Mouse (Mus musculus) megakaryocyte-erythroid progenitor cell, adult 5-6 weeks (primary cell): Measurements from ENCODE around the gene Dnajc11. TPM values are rescaled to one million over a fixed set of nuclear protein-coding genes. Genes with fewer than 3 reads are reported as not detected.

ENCODE experiments used
- ATAC-seq: replicated peaks from 2 replicates; pipeline ENCODE4 v1.8.0; 2016; ENCODE audit warnings: mild to moderate bottlenecking, inconsistent platforms; ENCODE audit not compliant: severe bottlenecking, poor library complexity, low FRiP score, low TSS enrichment
- total RNA-seq, 2 experiments: library from RNA; stranded (forward) in 1 of 2; stranded (reverse) in 1 of 2; fragments of 200-1000, 215-1000 nt in 1 of 2; fragments of >200 nt in 1 of 2; fragmentation: Nextera tagmentation in 1 of 2; gene quantifications; 2 replicates each; pipeline ENCODE4 v1.2.3; 2014 to 2017

Dnajc11 gene
- total RNA-seq, 2 experiments from 2014 or later: 85.8 to 108 TPM

DNA sequence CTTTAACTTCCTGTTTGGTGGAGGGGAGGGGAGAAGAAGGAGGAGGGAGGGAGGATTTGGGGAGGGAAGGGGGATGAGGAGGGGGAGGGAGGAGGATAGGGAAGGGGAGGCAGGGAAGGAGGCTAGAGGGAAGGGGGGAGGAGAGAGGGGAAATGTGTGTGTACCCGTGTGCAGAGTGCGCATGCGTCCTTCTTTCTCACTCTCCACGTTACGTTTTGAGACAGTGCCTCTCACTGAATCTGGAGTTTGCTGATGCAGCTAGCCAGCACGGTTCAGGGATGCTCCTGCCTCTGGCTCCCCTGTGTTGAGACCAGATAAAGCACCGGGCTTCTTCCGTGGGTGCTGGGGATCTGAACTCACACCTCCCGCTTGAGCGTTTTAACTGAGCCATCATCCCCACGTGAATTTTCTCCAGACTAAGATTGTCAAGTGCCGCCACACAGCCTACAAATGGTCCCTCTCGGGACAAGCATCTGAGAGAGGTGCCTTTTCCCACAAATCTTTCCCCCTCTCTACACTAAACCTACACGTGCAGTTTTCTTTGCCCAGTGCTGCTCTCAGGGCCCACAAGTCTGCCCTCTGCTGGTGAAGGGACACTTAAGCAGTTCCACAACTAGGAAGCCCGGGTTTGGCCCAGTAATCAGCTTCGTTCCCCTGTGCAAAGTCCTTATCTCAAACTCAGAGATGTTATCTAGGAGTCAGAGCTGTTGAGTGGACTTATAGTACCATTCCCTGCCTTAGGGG, 13.4 kb upstream of the Dnajc11 start:
- ATAC-seq: peak; percentile 75

DNA sequence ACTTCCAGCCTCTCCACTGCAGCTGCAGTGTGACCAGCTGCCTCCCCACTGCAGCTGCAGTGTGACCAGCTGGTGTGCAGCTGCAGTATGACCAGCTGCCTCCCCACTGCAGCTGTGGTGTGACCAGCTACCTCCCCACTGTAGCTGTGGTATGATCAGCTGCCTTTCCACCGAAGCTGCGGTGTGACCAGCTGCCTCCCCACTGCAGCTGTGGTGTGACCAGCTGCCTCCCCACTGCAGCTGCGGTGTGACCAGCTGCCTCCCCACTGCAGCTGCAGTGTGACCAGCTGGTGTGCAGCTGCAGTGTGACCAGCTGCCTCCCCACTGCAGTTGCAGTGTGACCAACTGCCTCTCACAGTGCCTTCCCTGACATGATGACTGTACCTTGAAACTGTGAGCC, 11.4 kb upstream of the Dnajc11 start:
- ATAC-seq: no peak

DNA sequence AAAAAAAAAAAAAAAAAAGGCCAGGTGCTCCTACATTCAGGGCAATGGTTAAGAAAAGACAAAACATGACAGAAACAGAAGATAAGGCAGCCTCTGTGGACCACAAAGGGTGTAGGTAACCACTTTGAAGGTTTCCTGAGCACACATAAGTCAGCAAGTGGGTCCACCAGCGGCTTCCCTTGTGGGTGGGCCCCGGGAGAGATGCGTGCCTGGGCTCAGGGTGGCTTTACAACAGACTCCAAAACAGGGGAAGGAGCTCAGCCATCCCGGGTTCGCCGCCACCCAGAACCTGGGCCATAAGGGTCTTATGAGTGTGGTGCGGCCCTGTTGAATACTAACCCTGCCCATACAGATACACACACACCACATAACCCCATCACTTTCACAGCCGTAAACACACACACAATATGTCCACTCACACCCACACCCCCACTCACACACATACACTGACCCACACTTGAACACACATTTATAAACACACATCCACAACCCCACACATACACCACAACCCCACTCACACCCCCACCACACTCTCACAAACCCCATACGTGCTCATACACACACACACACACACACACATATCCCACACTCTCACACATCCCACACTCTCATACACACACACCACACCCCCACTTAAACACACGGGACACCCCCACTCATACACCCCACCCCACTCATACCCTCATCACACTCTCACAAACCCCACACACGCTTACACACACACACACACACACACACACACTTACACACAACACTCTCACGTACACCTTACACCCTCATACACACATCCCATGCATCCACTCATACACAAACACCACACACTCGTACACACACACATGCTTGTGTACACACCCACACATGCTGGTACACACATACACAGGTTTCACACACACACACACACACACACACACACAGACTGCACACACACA, 651 bp upstream of the Dnajc11 start:
- no peak for ATAC-seq

DNA sequence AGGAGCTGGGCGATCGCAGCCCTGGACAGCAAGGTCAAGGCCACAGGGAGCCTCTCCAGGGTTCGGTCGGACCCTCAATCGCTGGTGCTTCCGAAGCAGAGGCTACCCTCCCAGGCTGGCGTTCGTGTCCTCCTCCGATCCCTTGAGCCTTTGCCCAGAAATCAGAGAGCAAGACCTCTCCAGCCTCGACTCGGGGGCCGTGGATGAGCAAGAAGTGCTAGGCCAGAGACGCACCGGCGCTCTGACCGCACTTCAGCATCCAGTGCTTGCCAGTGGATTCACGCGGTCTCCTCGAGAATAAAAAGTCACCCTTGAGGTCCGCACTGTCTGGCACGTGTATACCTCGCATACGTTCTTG, 703 bp downstream of the Dnajc11 start:
- ATAC-seq: peak; percentile 13; the same call in 1 of the 2 replicates

DNA sequence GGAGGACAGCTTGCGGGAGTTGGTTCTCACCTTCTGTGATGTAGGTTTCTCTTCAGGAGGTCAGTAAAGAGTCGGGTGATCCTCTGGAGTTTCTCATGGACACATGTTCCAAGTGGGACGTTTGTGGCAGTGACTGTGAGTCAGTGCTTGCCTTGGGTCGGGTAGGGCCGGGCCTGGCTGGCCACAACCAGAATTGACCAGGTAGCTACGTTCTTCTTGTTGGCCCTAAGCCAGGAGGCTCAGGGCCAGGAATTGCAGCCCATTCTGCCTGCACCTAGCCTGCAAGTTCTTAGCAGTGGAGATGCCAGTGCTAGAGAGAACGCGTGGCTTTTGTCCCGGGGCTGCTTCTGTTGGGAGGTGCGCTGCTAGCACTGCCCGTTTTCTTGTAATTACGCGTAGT, 4.0 kb downstream of the Dnajc11 start:
- no peak for ATAC-seq

DNA sequence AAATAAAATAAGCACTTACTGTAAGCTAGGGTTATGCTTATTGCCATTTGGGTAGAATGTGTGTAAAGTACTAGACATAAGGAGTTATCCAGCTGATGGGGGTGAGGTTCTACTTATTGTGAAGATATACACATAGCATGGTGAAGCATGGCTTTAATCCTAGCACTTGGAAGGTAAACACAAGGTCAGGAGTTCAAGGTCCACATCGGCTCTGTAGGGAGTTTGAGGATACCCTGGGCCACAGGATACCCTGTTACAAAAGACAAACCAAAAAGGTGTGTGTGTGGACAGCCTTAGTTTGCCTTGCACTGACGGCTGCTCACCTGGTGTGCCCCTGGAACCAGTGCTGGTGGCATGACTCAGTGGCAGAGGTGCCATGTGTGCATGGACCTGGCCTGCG, 4.6 kb downstream of the Dnajc11 start:
- no peak for ATAC-seq

DNA sequence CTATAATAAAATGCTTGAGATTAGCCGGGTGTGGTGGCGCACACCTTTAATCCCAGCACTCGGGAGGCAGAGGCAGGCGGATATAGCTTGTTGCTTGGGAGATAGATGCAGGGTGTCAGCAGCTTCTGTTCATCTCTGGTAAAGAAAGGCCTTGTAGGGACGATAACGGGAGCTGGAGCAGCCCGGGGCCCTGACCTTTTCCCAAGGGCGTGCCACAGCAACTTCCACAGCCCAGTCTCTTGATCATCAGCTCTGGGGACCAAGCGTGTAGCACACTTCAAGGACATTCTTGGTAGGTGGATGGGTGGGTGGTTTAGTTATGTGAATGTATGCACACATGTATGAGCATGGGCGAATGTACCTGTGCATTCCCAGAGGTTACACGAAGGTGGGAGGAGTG, 12.7 kb downstream of the Dnajc11 start:
- no peak for ATAC-seq

DNA sequence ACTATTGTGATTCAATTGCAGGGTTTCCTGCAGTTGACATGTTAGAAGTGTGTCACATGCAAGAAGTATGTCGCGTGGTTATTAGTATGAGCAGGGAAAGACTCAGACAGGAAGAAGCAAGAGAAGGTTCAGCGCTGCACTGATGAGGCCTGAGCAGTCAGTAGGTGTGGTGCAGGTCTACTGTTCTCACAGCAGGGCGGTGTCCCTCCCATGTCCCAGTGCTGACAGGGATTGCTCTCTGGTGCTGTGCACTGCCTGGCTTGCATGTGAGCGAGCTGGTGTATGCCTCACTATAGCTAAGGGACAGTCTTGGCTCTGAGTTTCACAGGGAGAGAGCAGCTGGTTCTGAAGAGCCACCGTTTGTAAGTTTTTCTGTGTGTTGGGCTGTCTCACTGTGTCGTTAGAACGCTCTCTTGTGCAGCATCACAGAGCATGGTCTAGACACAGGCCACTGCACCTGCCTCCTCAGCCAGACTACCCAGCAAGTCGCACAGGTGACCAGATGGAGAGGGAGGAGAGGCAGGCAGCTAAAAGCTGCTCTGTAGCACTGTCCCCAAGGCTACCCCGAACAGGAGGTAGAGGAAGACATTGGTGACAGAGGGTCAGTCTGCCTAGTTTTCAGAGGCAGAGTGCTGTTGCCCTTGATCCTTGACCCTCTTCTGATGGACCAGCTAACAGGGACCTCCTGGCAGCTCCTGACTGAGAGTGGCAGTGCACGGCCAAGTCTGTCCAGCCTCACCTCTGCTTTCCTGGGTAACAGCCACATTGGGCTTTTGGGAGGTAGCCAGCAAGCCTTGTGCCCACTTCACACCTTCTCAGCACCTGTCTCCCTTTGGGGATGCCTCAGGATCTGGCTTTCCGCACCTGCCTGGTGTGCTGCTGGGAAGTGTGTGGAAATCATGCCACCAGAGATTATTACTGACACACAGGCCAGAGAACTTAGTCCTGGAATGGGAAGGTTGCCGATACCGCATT, 15.3 kb downstream of the Dnajc11 start:
- ATAC-seq: no peak

DNA sequence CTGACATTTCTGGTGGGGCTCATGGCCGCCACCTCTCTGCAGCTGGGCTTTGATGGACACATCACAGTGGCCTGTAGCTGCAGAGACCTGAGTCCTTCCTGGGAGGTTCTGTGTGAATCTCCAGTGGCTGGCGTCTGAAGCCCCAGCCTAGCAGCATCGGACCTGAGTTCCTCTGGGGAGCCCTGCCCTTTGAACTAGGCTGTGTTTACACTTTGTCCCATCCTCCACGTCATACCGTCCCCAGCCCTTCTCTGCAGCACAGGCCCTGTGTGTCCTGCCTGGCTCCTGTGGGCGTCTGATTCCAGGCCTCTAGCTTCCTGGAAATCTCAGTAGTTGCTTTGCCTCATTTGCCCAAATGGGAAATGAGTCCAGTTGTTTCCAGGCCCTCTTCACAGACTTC, 19.7 kb downstream of the Dnajc11 start:
- ATAC-seq: no peak

DNA sequence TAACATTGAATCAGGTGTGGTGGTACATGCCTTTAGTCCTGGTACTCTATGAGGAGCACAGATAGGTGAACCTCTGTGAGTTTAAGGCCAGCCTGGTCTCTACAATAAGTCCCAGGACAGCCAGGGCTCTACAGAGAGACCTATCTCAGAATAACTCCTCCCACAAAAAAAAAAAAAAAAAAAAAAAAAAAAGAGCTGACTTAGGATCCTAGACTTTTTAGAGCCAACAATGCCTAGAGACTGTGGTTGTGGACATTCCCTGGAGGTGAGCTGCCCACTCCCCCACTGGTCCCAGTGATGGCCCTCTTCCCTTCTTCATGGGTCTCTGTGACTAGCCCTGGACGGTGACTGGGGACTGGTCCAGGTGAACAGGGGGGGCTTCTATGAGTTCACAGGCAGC, 22.3 kb downstream of the Dnajc11 start:
- ATAC-seq: no peak

DNA sequence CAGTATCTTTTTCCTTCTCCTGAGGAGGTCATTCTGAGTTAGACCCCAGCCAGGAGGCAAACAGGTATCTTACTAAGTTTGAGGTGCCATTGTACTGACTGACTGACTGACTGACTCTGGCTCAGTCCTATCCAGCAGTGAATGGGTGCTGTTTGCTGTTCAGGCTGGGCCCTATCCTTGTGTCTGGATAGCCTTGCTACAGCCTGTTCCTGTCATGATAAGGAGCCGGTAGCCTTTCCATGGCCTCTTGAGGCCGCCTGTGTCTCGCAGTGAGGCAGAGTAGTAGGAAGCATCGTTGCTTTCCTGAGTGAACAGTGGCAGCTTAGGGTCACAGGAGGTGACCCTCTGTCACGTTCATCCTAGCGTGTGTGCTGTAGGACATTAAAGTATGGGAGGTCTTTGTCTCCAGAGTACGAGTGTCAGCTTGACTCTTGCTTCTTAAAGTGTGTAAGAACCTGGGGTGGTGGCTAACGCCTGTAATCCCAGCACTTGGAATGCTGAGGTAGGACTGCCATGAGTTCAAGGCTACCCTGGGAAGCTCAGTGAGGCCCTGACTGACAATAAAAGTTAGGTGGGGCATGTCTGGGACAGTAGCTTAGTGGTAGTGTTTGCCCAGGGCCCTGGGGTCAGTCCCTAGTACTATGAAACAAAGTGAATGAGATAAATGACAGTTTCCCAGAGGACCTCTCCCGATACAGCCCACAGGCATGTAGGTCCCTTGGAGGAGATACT, 24.3 kb downstream of the Dnajc11 start:
- ATAC-seq: peak; percentile 69

DNA sequence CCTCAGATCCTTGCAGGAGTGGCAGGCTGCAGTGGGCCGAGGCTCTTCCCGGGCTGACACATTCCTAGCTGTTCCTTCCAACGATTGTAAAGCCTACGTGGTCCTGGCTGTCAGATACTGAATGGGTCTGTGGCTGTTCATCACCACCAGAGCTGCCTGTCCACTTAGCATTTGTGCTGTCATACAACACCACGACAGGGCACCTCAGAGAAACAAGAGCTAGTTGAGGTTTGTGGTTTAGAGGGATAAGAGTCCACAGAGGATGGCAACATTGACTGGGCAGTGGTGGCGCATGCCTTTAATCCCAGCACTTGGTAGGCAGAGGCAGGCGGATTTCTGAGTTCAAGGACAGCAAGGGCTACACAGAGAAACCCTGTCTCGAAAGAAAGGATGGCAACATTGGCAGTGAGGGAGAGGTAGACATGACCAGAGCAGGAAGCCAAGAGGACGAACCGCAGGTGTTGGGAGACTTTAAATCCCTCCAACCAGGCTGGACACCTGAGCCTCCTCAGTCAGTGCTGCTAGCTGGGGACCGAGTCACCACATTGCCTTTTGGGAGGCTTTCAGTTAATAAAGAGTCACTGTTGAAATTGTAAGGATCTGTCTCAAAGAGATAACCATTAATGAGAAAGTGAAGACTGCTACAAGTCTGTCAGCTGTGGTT, 26.5 kb downstream of the Dnajc11 start:
- no peak for ATAC-seq

DNA sequence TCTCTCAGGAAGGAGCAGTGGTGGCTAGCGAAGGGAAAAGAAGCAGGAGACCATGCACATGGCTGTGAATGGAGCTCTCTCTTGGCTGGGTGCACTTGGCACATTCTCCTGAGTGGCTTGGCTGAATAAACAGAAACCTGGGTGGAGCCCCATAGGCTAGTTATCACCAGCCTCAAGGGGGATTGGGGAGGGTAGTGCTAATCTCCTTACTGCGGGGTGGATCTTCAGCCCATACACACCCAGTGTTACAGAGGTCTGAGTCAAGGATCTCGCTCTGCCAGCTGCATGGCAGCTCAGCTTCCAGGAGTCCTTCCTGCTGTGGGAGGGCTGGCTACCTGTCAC, 27.0 kb downstream of the Dnajc11 start:
- peak; percentile 90 for ATAC-seq

DNA sequence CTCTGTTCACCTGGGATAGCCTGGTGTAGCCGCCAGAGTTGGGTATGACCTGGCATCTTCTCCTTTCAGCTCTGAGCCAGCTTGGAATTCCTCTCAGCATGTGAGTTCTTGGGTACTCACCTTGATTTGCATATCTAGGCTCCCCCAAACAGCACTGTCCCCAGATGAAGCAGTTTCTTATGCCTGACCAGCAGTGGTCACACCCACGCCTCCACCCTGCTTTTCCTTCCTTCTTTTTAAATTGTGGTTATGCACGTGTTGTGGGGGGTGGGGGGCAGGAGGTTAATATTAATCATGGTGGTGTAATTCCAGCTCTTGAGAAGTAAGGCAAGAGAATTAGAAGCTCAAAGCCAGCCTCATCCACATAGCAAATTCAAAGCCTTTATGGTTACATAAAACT, 29.3 kb downstream of the Dnajc11 start:
- no peak for ATAC-seq

DNA sequence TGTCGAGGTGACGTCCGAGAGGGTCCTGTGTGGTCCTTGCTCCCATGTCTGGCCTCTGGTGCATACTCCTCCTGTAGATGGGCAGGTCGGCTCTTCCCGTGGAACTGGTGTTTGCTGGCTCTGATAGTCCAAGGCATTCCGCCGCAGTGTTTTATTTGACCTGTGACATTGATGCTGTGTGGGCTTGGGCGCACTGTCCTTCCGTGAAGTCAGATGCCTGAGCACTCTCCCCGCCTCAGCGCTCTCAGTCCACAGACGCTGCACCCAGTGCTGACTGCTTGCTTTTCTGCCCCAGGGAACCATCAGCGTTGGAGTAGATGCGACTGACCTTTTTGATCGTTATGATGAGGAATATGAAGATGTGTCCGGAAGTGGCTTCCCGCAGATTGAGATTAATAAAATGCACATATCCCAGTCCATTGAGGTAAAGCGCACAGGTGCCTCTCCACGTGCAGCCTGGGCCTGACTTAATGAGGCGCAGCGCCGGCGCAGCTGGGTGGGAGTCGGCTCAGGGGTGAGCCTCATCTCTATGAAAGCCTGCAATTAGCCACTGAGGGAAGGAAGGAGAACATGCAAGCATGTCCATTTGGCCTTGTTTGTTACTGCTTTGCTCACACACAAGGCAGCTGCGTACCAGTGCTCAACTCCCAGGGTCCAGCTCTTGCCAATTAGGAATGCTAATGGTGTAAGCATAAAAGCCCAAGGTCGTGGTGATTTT, 34.9 kb downstream of the Dnajc11 start:
- ATAC-seq: no peak

DNA sequence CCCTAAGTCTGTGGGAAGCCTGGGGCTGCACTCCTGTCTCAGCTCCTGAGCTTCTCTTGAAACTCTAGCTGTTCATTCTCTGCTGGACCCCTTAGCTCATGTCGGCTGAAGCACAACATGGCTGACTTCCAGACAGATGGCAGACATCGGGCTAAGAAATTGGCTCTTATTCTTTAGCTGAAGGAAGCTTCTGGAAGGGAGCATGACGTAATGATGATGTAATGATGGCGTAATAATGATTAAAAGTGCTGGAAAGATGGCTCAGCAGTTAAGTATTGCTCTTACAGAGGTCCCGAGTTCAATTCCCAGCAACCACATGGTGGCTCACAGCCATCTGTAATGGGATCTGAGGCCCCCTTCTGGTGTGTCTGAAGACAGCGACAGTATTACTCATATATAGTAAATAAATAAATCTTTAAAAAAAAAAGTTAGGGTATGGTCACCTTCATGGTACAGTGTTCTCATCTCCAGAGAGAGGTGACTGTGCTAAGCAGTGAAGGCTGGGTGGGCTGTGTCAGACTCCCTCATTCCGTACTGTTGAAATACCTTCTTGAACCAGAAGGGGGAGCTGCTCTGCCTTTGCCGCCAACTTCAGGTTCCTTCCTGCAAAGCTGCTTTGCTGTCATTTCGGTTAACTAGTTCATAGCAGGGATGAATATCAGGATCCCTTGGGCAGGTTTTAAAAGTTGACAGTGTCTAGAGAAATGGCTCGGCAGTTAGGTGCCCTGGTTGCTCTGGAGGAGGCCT, 38.9 kb downstream of the Dnajc11 start:
- peak; percentile 43 for ATAC-seq

DNA sequence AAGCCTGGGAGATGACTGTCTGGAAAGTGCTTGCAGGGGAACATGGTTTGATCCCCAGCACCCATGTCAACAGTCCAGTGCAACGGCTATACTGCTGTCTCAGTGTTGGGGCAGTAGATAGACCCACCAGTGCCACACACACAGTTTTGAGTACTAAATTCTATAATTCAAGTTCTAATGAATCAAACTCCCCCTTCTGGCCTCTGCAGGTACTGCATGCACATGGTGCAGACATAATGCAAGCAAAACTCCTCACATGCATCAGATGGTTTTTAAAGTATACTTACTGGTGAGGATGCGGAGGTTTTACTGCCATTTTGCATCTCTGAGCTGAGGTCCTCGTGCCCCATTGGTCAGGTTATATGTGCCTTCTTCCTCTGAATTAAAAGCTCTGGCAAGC, 42.0 kb downstream of the Dnajc11 start:
- no peak for ATAC-seq
